Mouse (Mus musculus) limb, embryonic 13.5 days (tissue): Measurements from ENCODE around the gene Hoxd9. TPM values are rescaled to one million over a fixed set of nuclear protein-coding genes. Genes with fewer than 3 reads are reported as not detected.

ENCODE experiments used
- ATAC-seq: fragments of 200-750 bp; cut with Nextera tagmentation; 2 replicates; pipeline ENCODE4 v1.8.0; 2017; ENCODE audit warnings: low read depth, moderate number of reproducible peaks, moderate TSS enrichment; ENCODE audit not compliant: low FRiP score
- H3K27ac ChIP-seq: fragments of 300-500 bp; sonication (generic); 2 replicates; pipeline ENCODE4 v1.5.1; 2015; ENCODE audit warnings: inconsistent platforms, mild to moderate bottlenecking, moderate library complexity
- H3K27me3 ChIP-seq: fragments of 300-500 bp; sonication (generic); 2 replicates; pipeline ENCODE4 v1.6.1; 2015; ENCODE audit warnings: mild to moderate bottlenecking, inconsistent platforms
- H3K36me3 ChIP-seq: fragments of 300-500 bp; sonication (generic); 2 replicates; pipeline ENCODE4 v1.6.1; 2015; ENCODE audit warnings: inconsistent platforms, mild to moderate bottlenecking, moderate library complexity
- H3K4me1 ChIP-seq: fragments of 300-500 bp; sonication (generic); 2 replicates; pipeline ENCODE4 v1.6.1; 2015; ENCODE audit warnings: inconsistent platforms
- H3K4me2 ChIP-seq: fragments of 300-500 bp; sonication (generic); replicated peaks from 2 replicates; pipeline ENCODE4 v1.6.1; 2015; ENCODE audit warnings: inconsistent platforms, mild to moderate bottlenecking, moderate library complexity
- H3K4me3 ChIP-seq: fragments of 300-500 bp; sonication (generic); 2 replicates; pipeline ENCODE4 v1.5.1; 2015; ENCODE audit warnings: moderate library complexity, mild to moderate bottlenecking, inconsistent platforms
- H3K9ac ChIP-seq: fragments of 300-500 bp; sonication (generic); 2 replicates; pipeline ENCODE4 v1.6.1; 2015; ENCODE audit warnings: mild to moderate bottlenecking, inconsistent platforms
- H3K9me3 ChIP-seq: fragments of 300-500 bp; sonication (generic); 2 replicates; pipeline ENCODE4 v1.6.1; 2016; ENCODE audit warnings: inconsistent platforms
- WGBS: fragments of 180-500 bp; shearing (Covaris S2); methylation state at CpG from one replicate; pipeline ENCODE4 v1.1.7; 2015; 5-methylcytosine and 5-hydroxymethylcytosine counted together
- polyA plus RNA-seq: library from polyadenylated mRNA; unstranded; fragments of >200 nt; fragmentation: Nextera tagmentation; extraction: Ambion mirVana; gene quantifications from 2 replicates; pipeline ENCODE4 v1.2.1, GENCODE M21; 2015

The Hoxd9 gene
- polyA plus RNA-seq, 1 experiment from 2014 or later, result 10.9 TPM

DNA sequence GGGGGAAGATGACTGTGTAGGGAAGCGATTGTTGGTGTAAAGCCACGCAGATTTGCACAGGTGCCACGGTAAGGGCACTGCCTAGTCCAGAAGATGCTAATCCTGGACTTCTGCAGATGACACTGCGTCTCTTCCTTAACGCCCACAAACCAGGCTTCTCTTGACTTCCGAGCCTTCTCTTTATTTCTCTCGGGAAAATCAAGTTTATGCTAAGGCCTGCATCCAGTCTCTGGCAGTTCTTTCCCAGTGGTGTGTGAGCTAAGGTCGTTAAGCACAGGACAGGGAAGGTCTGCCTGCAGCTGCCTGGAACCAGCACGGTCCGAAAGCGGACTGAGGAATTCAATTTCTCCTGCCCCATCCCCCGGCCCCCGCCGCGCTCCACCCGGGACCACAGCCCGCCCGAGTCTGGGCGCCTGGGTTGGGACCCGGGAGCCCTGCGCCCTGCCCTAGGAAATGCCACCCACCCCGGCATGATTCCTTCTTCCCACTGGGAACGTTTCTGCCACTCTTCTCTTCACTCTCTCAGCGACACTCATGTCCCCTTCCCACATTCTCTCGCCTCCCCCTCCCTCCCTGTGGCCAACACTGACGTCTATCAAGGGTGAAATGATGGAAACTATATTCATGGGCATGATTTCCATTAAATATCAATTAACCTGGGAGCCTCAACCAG lies 6.3 kb downstream of the Hoxd9 start:
- Histone ChIP-seq H3K27ac (peak overlapping the region; percentile 44; the same call in 1 of the 2 replicates), H3K36me3 (no peaks in the 10 kb centered on the region), H3K9me3 (no peaks in the 10 kb centered on the region), H3K4me3 (peak overlapping the region; percentile 63), H3K9ac (0 out of 2 replicates have a peak overlapping the region, but pooled peaks have one; percentile 87), H3K4me2 (peak overlapping the region; percentile 77), H3K27me3 (peaks cover 85% of the 10 kb centered on the region), H3K4me1 (peaks cover 39% of the 10 kb centered on the region)
- ATAC-seq, result no peak
- 6% methylated on average over 26 of the region's 26 CpGs for WGBS

DNA sequence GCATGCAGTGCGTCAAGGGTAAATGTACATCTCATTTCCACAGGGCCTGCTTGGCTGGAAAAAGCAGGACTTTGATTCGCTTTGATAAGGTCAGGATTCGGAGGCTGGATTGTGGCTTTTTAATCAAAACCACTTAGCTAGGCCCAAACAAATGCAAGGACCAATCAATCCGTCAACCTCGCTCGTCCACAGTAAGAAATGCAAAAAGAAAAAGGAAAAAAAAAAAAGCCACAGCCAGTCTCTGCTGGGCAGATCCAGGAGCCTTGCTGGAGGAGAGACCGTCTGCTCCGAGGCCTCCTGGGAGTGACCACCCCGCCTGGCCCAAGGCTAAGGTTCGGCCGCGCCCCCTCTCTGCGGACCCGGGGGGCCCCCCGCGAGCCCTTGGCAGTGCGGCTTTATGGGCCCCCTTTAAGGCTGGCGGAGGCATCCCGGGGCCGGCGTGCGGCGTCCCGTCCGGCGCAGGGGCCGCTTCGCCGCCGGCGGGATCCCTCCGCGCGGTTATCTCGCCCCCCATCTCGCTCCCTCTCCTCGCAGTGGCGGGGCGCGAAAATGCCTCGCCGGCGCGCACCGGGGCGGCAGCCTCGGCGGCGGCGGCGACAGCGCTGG lies 7.0 kb downstream of the Hoxd9 start, which contains the start of gene Hoxd8:
Hoxd8 (plus strand) TSS at position 223 of the 606 bp plus-strand sequence.
- Histone ChIP-seq H3K9me3 (no peaks in the 10 kb centered on the region), H3K4me2 (peak within 1 kb of the TSS; percentile 77), H3K27me3 (peaks cover 87% of the 10 kb centered on the region), H3K4me1 (peaks cover 34% of the 10 kb centered on the region), H3K36me3 (no peaks in the 10 kb centered on the region), H3K9ac (peak within 1 kb of the TSS; percentile 87), H3K4me3 (peak within 1 kb of the TSS; percentile 63), H3K27ac (peak within 1 kb of the TSS; percentile 90)
- 1% methylated on average over 39 of the region's 52 CpGs for WGBS
- peak; percentile 34; the same call in 1 of the 2 replicates for ATAC-seq

DNA sequence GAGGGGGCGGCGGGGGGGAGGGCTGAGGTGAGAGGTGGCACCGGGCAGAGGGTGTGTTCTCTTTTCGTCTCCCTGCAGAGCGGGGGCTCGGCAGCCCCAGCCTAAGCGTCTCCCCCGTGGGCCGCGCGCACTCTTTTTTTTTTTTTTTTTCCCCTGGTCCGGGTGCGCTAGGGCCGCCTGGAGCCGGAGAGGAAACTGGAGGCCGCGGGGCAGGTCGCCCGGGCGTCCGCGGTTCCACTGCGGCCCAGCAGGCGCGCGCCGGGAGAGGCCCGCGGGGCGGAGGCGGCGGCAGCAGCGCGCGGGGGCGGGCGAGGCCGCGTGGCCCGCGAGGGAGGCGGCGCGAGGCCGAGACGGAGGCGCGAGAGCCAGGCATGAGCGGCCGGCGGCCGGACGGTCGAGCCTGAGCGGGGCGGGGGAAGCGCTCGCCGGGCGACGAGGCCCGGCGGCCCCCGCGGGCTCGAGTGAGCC lies 7.5 kb downstream of the Hoxd9 start:
- H3K9me3 ChIP-seq, result no peaks in the 10 kb centered on the region
- H3K4me1 ChIP-seq, result peaks cover 29% of the 10 kb centered on the region
- H3K4me2 ChIP-seq, result peak overlapping the region; percentile 77
- H3K36me3 ChIP-seq, result no peaks in the 10 kb centered on the region
- H3K27me3 ChIP-seq, result peaks cover 87% of the 10 kb centered on the region
- peak overlapping the region; percentile 63 for H3K4me3 ChIP-seq
- H3K9ac ChIP-seq, result peak overlapping the region; percentile 87
- peak overlapping the region; percentile 90 for H3K27ac ChIP-seq
- 2% methylated on average over 20 of the region's 66 CpGs for WGBS
- ATAC-seq, result peak; percentile 24; the same call in 1 of the 2 replicates

DNA sequence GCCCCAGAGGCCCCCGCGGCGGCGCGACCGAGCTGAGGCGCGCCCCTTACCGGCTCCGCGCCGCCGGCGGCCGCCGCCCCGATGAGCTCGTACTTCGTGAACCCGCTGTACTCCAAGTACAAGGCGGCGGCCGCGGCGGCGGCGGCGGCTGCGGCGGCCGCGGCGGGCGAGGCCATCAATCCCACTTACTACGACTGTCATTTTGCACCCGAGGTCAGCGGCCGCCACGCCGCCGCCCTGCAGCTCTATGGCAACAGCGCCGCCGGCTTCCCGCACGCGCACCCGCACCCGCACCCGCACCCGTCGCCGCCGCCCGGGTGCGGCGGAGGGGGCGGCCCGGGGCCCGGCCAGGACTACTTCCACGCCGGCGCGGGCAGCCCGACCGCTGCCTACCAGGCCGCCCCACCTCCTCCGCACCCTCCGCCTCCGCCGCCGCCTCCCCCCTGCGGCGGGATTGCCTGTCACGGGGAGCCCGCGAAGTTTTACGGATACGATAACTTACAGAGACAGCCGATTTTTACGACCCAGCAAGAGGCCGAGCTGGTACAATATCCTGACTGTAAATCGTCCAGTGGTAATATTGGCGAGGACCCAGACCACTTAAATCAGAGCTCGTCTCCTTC lies 8.1 kb downstream of the Hoxd9 start:
- H3K9me3 ChIP-seq, result no peaks in the 10 kb centered on the region
- H3K9ac ChIP-seq, result peak overlapping the region; percentile 87
- peak overlapping the region; percentile 77 for H3K4me2 ChIP-seq
- peaks cover 87% of the 10 kb centered on the region for H3K27me3 ChIP-seq
- no peaks in the 10 kb centered on the region for H3K36me3 ChIP-seq
- under 1% methylated on average over 52 of the region's 85 CpGs for WGBS
- H3K4me1 ChIP-seq, result peaks cover 23% of the 10 kb centered on the region
- no peak for ATAC-seq
- peak overlapping the region; percentile 90 for H3K27ac ChIP-seq
- peak overlapping the region; percentile 63 for H3K4me3 ChIP-seq

DNA sequence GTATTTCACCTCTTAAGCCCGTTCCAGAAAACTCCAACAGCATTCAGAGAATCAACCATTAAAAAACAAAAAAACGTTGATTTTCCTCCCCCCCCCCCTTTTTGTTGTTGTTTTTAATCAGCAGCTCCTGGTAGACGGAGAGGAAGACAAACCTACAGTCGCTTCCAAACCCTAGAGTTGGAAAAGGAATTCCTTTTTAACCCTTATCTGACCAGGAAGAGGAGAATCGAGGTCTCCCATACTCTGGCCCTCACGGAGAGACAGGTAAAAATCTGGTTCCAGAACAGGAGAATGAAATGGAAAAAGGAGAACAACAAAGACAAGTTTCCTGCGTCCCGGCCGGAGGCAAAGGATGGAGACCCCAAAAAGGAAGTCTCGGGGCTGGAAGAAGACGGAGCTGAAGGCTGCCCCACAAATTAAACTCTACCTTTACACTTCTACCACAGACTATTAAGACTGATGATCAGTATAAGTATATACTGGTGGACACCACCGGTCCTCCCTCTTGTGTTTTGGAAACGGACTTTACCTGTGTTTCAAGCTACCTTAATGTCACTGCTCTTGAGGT lies 8.9 kb downstream of the Hoxd9 start:
- peaks cover 19% of the 10 kb centered on the region for H3K4me1 ChIP-seq
- WGBS, result under 1% methylated on average over 13 of the region's 13 CpGs
- H3K4me2 ChIP-seq, result peak overlapping the region; percentile 77
- no peak overlapping the region for H3K27ac ChIP-seq
- no peak for ATAC-seq
- H3K27me3 ChIP-seq, result peaks cover 85% of the 10 kb centered on the region
- peak overlapping the region; percentile 87 for H3K9ac ChIP-seq
- no peaks in the 10 kb centered on the region for H3K36me3 ChIP-seq
- no peaks in the 10 kb centered on the region for H3K9me3 ChIP-seq
- H3K4me3 ChIP-seq, result peak overlapping the region; percentile 63

DNA sequence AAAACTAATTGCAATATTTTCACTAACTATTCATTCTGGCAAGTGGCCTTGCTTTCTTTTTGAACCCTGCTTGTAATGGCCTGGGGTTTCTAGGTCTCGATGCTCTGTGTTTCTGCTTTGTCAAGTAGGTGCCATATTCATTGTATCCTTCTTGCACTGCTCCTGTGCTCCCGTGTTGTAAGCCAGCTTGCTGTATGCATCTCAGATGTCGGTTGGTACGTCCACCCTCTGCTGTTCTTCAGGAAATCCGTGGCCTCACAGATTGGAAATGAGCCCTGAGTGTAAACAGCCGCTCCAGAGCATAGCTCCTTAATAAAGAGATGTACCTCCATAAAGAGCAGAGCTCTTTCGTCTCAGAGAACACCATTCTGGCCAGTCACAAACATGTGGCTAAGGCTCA lies 10.1 kb downstream of the Hoxd9 start:
- Histone ChIP-seq H3K27ac (no peak overlapping the region), H3K4me2 (peak overlapping the region; percentile 47), H3K9me3 (no peaks in the 10 kb centered on the region), H3K4me1 (peaks cover 27% of the 10 kb centered on the region), H3K36me3 (no peaks in the 10 kb centered on the region), H3K9ac (0 out of 2 replicates have a peak overlapping the region, but pooled peaks have one; percentile 48), H3K27me3 (peaks cover 91% of the 10 kb centered on the region), H3K4me3 (peak overlapping the region; percentile 24)
- WGBS, result 23% methylated on average over 7 of the region's 7 CpGs
- ATAC-seq, result no peak

DNA sequence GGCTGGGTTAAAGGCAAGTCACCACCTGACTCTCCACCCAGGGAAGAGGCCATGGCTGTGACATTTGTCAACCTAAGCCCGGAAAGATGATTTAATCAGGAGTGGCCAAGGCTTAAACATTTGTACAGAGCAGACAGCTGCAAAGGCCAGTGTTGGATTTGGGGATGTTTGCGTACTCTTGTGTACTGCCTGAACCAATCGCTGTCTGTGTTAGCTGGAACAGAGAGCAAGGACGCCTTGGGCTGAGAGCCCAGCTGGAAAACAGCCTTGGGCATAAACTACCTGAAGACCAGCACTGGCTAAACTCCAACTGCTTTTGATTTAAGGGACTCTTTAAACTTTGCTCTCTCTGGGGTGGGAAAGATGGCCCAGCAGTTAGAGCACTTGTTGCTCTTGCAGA lies 11.1 kb downstream of the Hoxd9 start:
- no peak overlapping the region for H3K4me3 ChIP-seq
- H3K27me3 ChIP-seq, result peaks cover 93% of the 10 kb centered on the region
- no peaks in the 10 kb centered on the region for H3K9me3 ChIP-seq
- H3K9ac ChIP-seq, result no peak overlapping the region
- 26% methylated on average over 4 of the region's 4 CpGs for WGBS
- H3K36me3 ChIP-seq, result no peaks in the 10 kb centered on the region
- H3K4me1 ChIP-seq, result peaks cover 24% of the 10 kb centered on the region
- no peak for ATAC-seq
- 0 out of 2 replicates have a peak overlapping the region, but pooled peaks have one; percentile 0 for H3K27ac ChIP-seq
- 0 out of 2 replicates have a peak overlapping the region, but pooled peaks have one; percentile 4 for H3K4me2 ChIP-seq

DNA sequence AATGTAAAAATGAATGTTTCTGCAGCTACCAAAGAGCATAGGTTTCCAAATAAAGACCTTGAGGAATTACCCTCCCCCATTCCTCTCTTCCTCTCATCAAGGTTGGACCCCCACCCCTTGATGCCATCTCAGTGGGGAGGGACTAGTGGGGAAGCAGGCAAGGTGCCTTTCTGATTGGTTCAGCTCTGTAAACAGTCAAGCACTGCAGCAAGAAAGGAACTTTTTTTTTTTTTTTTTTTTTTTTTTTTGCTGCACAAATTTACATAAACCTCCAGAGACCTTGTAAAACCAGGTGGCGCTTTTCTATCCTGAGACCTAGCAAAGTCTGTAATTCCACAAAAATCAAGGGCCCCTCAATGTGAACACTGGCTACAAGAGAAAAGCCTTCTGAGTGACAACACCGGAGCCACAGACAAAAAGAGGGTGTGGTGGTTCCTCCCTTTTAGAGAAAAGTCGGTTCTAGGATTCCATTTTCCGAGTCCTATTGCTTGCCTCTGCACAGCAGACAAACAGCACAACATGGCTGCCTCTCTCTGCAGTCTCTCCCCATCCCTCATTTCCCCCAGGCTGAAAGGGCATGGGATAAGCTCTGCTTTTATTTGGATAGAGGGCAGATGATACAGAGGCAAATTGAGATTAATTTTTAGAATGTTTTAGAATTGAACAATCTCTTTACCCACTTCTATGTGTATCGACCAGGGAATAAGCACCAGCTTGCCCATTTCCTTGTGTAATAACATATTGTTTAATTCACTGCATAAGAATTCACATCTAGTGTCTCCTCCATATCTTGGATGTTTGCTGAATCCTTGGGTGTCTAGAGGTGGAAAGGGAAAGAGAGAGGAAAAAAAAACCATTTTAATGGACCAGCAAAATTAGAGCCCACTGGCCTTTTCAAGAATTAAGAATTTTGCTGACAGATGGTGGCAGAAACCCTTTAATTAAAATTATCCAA lies 12.2 kb downstream of the Hoxd9 start:
- peaks cover 24% of the 10 kb centered on the region for H3K4me1 ChIP-seq

DNA sequence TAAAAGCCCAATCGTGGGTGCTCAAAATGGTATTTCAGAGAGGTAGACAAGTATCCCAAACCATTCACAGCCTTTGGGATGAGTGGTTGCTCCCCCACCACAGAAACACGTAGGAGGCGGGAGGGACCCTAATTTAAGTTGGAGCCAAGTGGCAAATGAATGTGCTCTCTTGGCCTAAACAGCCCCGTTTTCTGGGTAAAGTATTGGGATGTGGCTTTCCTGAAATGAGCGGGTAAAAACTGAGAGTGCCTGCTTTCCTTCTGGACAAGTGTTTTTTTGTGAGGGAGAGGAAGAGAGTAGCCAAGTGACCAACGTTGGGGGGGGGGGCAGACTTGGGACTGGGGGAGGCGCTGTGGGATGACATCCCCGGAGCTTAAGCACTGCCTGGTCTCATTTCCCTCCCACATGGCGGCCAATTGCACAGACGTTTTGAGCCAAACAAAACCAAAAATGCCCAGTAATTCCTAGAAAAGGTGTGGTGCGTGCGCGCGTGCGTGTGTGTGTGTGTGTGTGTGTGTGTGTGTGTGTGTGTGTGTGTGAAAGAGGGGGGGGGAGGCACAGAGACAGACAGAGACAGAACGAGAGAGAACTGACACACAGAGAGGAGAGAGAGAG lies 13.5 kb downstream of the Hoxd9 start:
- Histone ChIP-seq H3K9ac (no peak overlapping the region), H3K9me3 (no peaks in the 10 kb centered on the region), H3K36me3 (no peaks in the 10 kb centered on the region), H3K4me2 (peak overlapping the region; percentile 72), H3K27me3 (peaks cover 95% of the 10 kb centered on the region), H3K4me1 (peaks cover 24% of the 10 kb centered on the region), H3K4me3 (peak overlapping the region; percentile 53), H3K27ac (no peak overlapping the region)
- WGBS, result 1% methylated on average over 16 of the region's 16 CpGs
- no peak for ATAC-seq

More for the DNA sequence above, 12.2 kb downstream of the Hoxd9 start:
- peaks cover 93% of the 10 kb centered on the region for H3K27me3 ChIP-seq
- H3K27ac ChIP-seq, result no peak overlapping the region
- H3K9ac ChIP-seq, result no peak overlapping the region
- no peaks in the 10 kb centered on the region for H3K9me3 ChIP-seq
- 18% methylated on average over 5 of the region's 5 CpGs for WGBS
- H3K4me2 ChIP-seq, result no peak overlapping the region
- H3K4me3 ChIP-seq, result no peak overlapping the region
- H3K36me3 ChIP-seq, result no peaks in the 10 kb centered on the region
- ATAC-seq, result no peak

DNA sequence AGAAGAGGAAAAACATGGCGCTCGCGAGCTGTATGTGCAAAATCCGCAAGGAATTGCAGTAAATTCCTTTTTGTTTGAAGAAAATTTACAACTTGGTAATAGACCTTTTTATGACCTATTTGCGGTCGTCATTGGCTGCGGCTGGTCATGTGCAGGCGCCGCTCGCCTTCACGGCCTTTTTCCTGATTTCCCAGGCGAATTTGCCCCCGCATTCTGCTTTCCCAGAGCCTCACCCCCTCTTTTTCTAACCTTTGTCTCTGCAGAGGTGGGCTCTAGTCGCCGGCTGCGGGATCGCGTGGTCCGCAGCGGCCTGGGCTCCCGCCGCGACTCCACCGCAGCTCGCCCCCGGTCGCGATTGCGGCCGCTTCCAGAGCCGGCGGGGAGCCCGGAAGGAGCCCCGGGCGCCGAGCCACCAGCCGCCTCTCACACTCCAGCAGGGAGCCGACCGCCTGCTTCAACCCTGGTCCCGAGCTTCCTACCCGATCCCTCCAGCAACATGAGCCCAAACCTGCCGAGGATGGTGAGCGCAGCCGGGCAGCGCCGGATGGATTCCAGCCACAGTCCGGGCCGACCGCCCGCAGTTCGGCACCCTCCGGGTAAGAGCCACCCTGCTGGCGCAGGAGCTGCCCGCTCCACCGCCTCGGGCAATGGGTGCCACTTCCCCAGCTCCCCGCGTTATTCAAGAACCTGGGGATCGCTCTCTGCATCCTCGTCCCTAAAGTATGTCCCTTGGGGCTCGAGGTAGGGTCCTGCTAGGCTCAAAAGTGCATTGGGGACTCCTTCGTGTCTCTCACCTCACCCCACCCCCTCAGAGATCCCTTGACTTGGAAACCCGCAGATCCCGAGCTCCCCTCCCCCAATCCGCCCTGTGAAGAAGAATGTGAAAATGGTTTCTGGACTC lies 14.4 kb downstream of the Hoxd9 start, which contains the start of the genes Hoxd3 and Hoxd4:
Hoxd3 (plus strand) TSS at position 207 of the 901 bp plus-strand sequence.
Hoxd4 (plus strand) TSS at position 209 of the 901 bp plus-strand sequence.
- under 1% methylated on average over 65 of the region's 65 CpGs for WGBS
- H3K4me1 ChIP-seq, result peaks cover 27% of the 10 kb centered on the region
- no peaks in the 10 kb centered on the region for H3K9me3 ChIP-seq
- H3K9ac ChIP-seq, result peak within 1 kb of the TSS; percentile 69
- H3K27ac ChIP-seq, result peak within 1 kb of the TSS; percentile 58
- no peaks in the 10 kb centered on the region for H3K36me3 ChIP-seq
- H3K4me2 ChIP-seq, result peak within 1 kb of the TSS; percentile 72
- peak within 1 kb of the TSS; percentile 53 for H3K4me3 ChIP-seq
- ATAC-seq, result 0 out of 2 replicates have a peak, but pooled peaks have one; percentile 34
- H3K27me3 ChIP-seq, result peaks cover 96% of the 10 kb centered on the region
